Mouse (Mus musculus) liver, embryonic 12.5 days (tissue): ENCODE data around the gene Ctnnd2. TPM values are rescaled to one million over a fixed set of nuclear protein-coding genes. Genes with fewer than 3 reads are reported as not detected.

Experiments
- ATAC-seq: fragments of 200-750 bp; cut with Nextera tagmentation; 2 replicates; pipeline ENCODE4 v1.8.0; 2017; ENCODE audit warnings: moderate number of reproducible peaks, mild to moderate bottlenecking, moderate library complexity
- H3K27ac ChIP-seq: fragments of 300-500 bp; sonication (generic); 2 replicates; pipeline ENCODE4 v1.5.1; 2016; ENCODE audit warnings: mild to moderate bottlenecking
- H3K27me3 ChIP-seq: fragments of 300-500 bp; sonication (generic); replicated peaks from 2 replicates; pipeline ENCODE4 v1.6.1; 2016; ENCODE audit warnings: mild to moderate bottlenecking, moderate library complexity
- H3K36me3 ChIP-seq: fragments of 300-500 bp; sonication (generic); 2 replicates; pipeline ENCODE4 v1.6.1; 2016; ENCODE audit warnings: mild to moderate bottlenecking, moderate library complexity
- H3K4me1 ChIP-seq: fragments of 300-500 bp; sonication (generic); 2 replicates; pipeline ENCODE4 v1.6.1; 2016
- H3K4me2 ChIP-seq: fragments of 300-500 bp; sonication (generic); 2 replicates; pipeline ENCODE4 v1.6.1; 2016; ENCODE audit warnings: mild to moderate bottlenecking, moderate library complexity
- H3K4me3 ChIP-seq: fragments of 300-500 bp; sonication (generic); 2 replicates; pipeline ENCODE4 v1.5.1; 2016; ENCODE audit warnings: mild to moderate bottlenecking, moderate library complexity
- H3K9ac ChIP-seq: fragments of 300-500 bp; sonication (generic); 2 replicates; pipeline ENCODE4 v1.6.1; 2016; ENCODE audit warnings: mild to moderate bottlenecking, moderate library complexity
- H3K9me3 ChIP-seq: fragments of 300-500 bp; sonication (generic); replicated peaks from 2 replicates; pipeline ENCODE4 v1.6.1; 2016; ENCODE audit warnings: mild to moderate bottlenecking, moderate library complexity
- WGBS: fragments of 180-500 bp; shearing (Covaris S2); methylation state at CpG from one replicate; pipeline ENCODE4 v1.1.7; 2016; ENCODE audit not compliant: insufficient replicate concordance; 5-methylcytosine and 5-hydroxymethylcytosine counted together
- polyA plus RNA-seq: library from polyadenylated mRNA; unstranded; fragments of >200 nt; fragmentation: Nextera tagmentation; extraction: Ambion mirVana; gene quantifications from 2 replicates; pipeline ENCODE4 v1.2.1, GENCODE M21; 2016

Ctnnd2 gene
- polyA plus RNA-seq, 1 experiment from 2014 or later = 0.35 TPM

GRCm38 (mm10) chr15:30897342-30897741, 724.9 kb downstream of the Ctnnd2 start:
- Histone ChIP-seq H3K36me3 (no peaks in the 10 kb centered on the region), H3K9me3 (no peaks in the 10 kb centered on the region), H3K4me2 (no peak overlapping the region), H3K27ac (no peak overlapping the region), H3K4me1 (no peaks in the 10 kb centered on the region), H3K9ac (no peak overlapping the region), H3K4me3 (no peak overlapping the region), H3K27me3 (no peaks in the 10 kb centered on the region)
- 83% methylated on average over 8 of the region's 8 CpGs for WGBS
- ATAC-seq = no peak

DNA sequence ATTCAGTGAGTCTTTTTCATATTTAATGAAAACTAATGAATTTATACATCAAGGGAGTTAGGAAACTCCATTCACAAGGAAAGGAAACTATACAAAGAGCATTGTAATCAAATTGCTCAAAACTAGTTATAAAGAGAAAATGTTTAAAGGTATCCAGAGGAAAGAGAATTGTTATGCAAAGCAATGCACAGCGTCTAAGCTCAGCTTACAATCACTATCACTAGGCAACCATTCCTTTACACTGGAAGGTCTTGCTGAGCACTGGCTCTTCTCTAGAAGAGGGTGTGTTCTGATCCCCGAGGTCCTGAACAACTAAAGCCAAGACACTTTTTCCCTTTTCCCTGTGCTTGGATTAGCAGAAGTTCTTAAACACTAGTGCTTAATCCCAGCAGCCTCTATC, 735.6 kb downstream of the Ctnnd2 start:
- H3K4me3 ChIP-seq = no peak overlapping the region
- H3K9me3 ChIP-seq = no peaks in the 10 kb centered on the region
- 38% methylated on average over 2 of the region's 2 CpGs for WGBS
- H3K27me3 ChIP-seq = no peaks in the 10 kb centered on the region
- H3K4me2 ChIP-seq = no peak overlapping the region
- no peak overlapping the region for H3K9ac ChIP-seq
- H3K27ac ChIP-seq = no peak overlapping the region
- no peaks in the 10 kb centered on the region for H3K36me3 ChIP-seq
- ATAC-seq = no peak
- no peaks in the 10 kb centered on the region for H3K4me1 ChIP-seq

GRCm38 (mm10) chr15:30913360-30913759, 741.0 kb downstream of the Ctnnd2 start:
- no peak overlapping the region for H3K4me2 ChIP-seq
- no peaks in the 10 kb centered on the region for H3K9me3 ChIP-seq
- no peak overlapping the region for H3K9ac ChIP-seq
- no peak overlapping the region for H3K27ac ChIP-seq
- no peak overlapping the region for H3K4me3 ChIP-seq
- no peak for ATAC-seq
- H3K27me3 ChIP-seq = no peaks in the 10 kb centered on the region
- H3K36me3 ChIP-seq = no peaks in the 10 kb centered on the region
- WGBS = 58% methylated on average over 5 of the region's 5 CpGs
- H3K4me1 ChIP-seq = no peaks in the 10 kb centered on the region

- Histone ChIP-seq H3K9me3 (no peaks in the 10 kb centered on the region), H3K27me3 (no peaks in the 10 kb centered on the region), H3K27ac (no peak overlapping the region), H3K4me1 (no peaks in the 10 kb centered on the region), H3K9ac (no peak overlapping the region), H3K36me3 (no peaks in the 10 kb centered on the region), H3K4me3 (no peak overlapping the region), H3K4me2 (no peak overlapping the region)
- ATAC-seq = no peak
- WGBS = 64% methylated on average over 5 of the region's 5 CpGs
Observed at GRCm38 (mm10) chr15:30925838-30926237, 753.4 kb downstream of the Ctnnd2 start.

- 46% methylated on average over 7 of the region's 7 CpGs for WGBS
- no peaks in the 10 kb centered on the region for H3K27me3 ChIP-seq
Observed at GRCm38 (mm10) chr15:30927632-30928031, 755.2 kb downstream of the Ctnnd2 start.

GRCm38 (mm10) chr15:30931906-30932305, 759.5 kb downstream of the Ctnnd2 start:
- H3K9ac ChIP-seq = no peak overlapping the region
- no peak overlapping the region for H3K27ac ChIP-seq
- no peak for ATAC-seq
- no peaks in the 10 kb centered on the region for H3K36me3 ChIP-seq
- no peaks in the 10 kb centered on the region for H3K27me3 ChIP-seq
- WGBS = 59% methylated on average over 5 of the region's 5 CpGs
- H3K4me1 ChIP-seq = no peaks in the 10 kb centered on the region
- H3K9me3 ChIP-seq = no peaks in the 10 kb centered on the region
- H3K4me2 ChIP-seq = no peak overlapping the region
- no peak overlapping the region for H3K4me3 ChIP-seq

More at GRCm38 (mm10) chr15:30927632-30928031, 755.2 kb downstream of the Ctnnd2 start:
- Histone ChIP-seq H3K4me3 (no peak overlapping the region), H3K4me2 (no peak overlapping the region), H3K9me3 (no peaks in the 10 kb centered on the region), H3K27ac (no peak overlapping the region), H3K9ac (no peak overlapping the region), H3K36me3 (no peaks in the 10 kb centered on the region), H3K4me1 (no peaks in the 10 kb centered on the region)
- ATAC-seq = no peak

DNA sequence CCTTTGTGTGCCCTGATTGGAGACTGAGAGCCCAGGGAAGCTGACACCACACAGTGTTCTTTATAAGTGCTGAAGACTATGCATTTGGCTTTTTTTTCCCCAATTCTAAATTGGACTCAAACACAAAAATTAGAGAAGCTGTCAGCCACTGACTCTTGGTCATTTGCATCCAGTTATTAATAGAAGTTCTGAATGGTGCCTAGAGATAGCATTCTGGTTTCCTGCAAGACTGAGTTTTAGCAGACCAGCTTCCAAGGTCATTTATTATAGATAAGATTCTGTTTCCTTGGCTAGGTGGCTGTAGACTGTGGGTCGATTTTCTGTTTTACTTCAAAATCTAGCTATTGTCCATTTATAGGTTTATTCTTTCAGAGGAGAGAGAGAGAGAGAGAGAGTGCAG, 773.5 kb downstream of the Ctnnd2 start:
- WGBS = 10% methylated on average over 1 of the region's 1 CpGs
- no peak for ATAC-seq

DNA sequence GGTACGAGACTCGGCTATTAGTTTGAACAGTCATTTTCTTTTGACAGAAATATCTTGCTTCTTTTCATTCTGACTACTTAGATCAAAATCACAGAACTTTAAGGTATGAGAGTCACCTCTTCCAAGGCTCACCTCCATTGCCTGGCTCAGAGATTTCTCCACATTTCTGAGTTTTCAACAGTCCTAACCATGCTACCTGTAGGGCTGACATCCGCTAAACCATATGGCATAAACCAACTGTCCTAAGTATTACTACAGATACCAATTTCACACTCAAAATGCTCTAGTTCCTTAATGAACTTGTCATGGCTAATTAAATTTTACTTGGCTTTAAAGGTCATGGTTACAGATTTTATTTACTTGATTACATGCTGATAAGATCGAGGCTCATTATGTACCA, 786.1 kb downstream of the Ctnnd2 start:
- H3K27me3 ChIP-seq = no peaks in the 10 kb centered on the region
- no peak for ATAC-seq
- H3K4me3 ChIP-seq = no peak overlapping the region
- H3K4me2 ChIP-seq = no peak overlapping the region
- H3K4me1 ChIP-seq = no peaks in the 10 kb centered on the region
- no peak overlapping the region for H3K27ac ChIP-seq
- no peak overlapping the region for H3K9ac ChIP-seq
- no peaks in the 10 kb centered on the region for H3K36me3 ChIP-seq
- no peaks in the 10 kb centered on the region for H3K9me3 ChIP-seq
- WGBS = 82% methylated on average over 4 of the region's 4 CpGs

More for the DNA sequence above, 773.5 kb downstream of the Ctnnd2 start:
- Histone ChIP-seq H3K9me3 (no peaks in the 10 kb centered on the region), H3K4me1 (no peaks in the 10 kb centered on the region; the same call in 1 of the 2 replicates), H3K27me3 (no peaks in the 10 kb centered on the region), H3K27ac (no peak overlapping the region), H3K36me3 (no peaks in the 10 kb centered on the region), H3K9ac (no peak overlapping the region), H3K4me3 (no peak overlapping the region), H3K4me2 (no peak overlapping the region)

DNA sequence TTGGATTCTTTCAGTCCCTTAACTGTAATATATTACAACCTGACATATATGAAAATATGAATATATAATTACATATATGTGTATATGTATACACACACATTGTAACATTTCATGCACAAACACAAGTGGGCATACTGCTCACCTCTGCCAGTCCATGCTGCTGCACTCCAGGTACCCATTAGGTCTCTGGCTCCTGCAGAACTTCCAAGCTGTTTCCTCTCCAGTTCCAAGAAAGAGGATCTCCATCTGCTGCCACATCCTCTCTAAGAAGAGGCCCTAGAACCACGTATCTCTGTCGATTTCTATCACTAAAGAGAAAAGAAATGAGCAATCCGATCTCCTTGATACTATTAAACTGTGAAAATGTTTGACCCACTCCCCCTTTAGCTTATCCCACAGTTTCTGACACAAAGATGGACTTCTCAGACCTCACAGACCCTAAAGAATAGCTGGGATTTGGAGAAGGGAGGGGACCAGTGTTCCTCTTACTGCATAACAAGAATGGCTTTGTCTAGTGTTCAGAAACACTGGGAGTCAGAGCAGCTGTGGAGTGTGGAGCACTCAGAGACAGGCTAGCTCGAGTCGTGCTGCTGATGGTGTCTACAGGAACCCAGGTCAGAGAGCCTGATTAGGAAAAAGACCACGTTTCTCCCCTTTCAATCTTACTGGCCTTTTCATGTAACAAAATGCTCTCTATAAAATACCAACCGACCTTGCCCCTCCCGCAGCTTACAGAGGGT, 790.2 kb downstream of the Ctnnd2 start:
- no peak overlapping the region for H3K27ac ChIP-seq
- H3K4me3 ChIP-seq = no peak overlapping the region
- no peak overlapping the region for H3K9ac ChIP-seq
- H3K4me2 ChIP-seq = no peak overlapping the region
- no peaks in the 10 kb centered on the region for H3K4me1 ChIP-seq
- H3K9me3 ChIP-seq = no peaks in the 10 kb centered on the region
- no peaks in the 10 kb centered on the region for H3K27me3 ChIP-seq
- no peak for ATAC-seq
- no peaks in the 10 kb centered on the region for H3K36me3 ChIP-seq
- WGBS = 48% methylated on average over 8 of the region's 8 CpGs

GRCm38 (mm10) chr15:30964046-30964445, 791.7 kb downstream of the Ctnnd2 start:
- Histone ChIP-seq H3K4me3 (no peak overlapping the region), H3K4me1 (no peaks in the 10 kb centered on the region), H3K9ac (no peak overlapping the region), H3K4me2 (no peak overlapping the region), H3K9me3 (no peaks in the 10 kb centered on the region), H3K36me3 (no peaks in the 10 kb centered on the region), H3K27ac (no peak overlapping the region), H3K27me3 (no peaks in the 10 kb centered on the region)
- 47% methylated on average over 7 of the region's 7 CpGs for WGBS
- no peak for ATAC-seq

GRCm38 (mm10) chr15:30964865-30965679, 792.7 kb downstream of the Ctnnd2 start:
- no peak overlapping the region for H3K9ac ChIP-seq
- H3K4me1 ChIP-seq = no peaks in the 10 kb centered on the region
- no peak overlapping the region for H3K27ac ChIP-seq
- no peak overlapping the region for H3K4me3 ChIP-seq
- no peak for ATAC-seq
- WGBS = 59% methylated on average over 4 of the region's 4 CpGs
- no peaks in the 10 kb centered on the region for H3K27me3 ChIP-seq
- H3K36me3 ChIP-seq = no peaks in the 10 kb centered on the region
- H3K4me2 ChIP-seq = no peak overlapping the region
- no peaks in the 10 kb centered on the region for H3K9me3 ChIP-seq

DNA sequence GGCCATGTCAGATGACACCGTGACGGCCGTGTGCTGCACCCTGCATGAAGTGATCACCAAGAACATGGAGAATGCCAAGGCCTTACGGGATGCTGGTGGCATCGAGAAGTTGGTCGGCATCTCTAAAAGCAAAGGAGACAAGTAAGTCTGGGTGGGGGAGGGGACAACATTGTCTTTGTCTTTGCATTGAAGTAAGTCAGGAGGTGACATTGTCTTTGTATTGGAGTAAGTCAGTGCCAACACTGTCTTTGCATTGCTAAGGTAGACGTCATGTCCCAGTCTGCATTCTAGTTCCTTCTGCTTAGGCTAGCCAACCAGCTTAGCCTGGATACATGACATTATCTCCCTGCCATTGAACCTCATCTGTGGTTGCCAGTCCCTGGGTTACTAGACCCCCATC, 794.4 kb downstream of the Ctnnd2 start:
- no peak for ATAC-seq
- Histone ChIP-seq H3K36me3 (no peaks in the 10 kb centered on the region), H3K27me3 (no peaks in the 10 kb centered on the region), H3K27ac (no peak overlapping the region), H3K4me2 (no peak overlapping the region), H3K4me3 (no peak overlapping the region), H3K4me1 (no peaks in the 10 kb centered on the region), H3K9me3 (no peaks in the 10 kb centered on the region), H3K9ac (no peak overlapping the region)
- 80% methylated on average over 7 of the region's 7 CpGs for WGBS
